Mouse (Mus musculus) cerebellum, adult 2 months (tissue): ENCODE results near the gene Esrrb.

ENCODE experiments used
- CTCF ChIP-seq: fragments of 200-500 bp; IDR thresholded peaks from 2 replicates; pipeline ENCODE4 v1.5.1; 2011; ENCODE audit warnings: low read depth, mild to moderate bottlenecking, control low read depth, low read length, moderate library complexity, borderline replicate concordance; ENCODE audit not compliant: insufficient read depth
- POLR2A ChIP-seq: fragments of 200-500 bp; IDR thresholded peaks from 2 replicates; pipeline ENCODE4 v1.6.1; 2011; ENCODE audit warnings: low read length, control low read depth, borderline replicate concordance; ENCODE audit not compliant: insufficient read depth

DNA sequence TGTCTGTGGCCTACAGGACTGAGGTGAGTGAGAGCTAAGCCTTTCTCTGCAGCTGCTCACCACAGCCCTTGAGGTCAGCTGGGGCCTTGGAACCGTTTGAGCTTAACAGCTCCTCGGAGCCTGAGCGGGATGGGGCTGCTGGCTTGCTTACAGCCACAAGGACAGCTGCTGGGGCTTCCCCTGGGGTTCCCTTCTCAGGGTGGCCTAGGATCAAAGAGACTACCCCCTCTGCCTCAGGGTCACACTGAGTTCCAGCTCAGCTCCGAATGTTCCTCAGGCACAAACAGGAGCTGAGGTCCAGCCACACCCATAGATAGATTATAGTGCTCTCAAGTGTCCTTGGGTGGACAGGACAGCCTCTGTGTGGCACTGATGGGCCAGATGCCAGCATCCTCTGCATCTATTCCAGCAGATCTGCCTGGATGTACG, 122.5 kb downstream of the Esrrb start:
- TF ChIP-seq CTCF = no peak
- no peak for TF ChIP-seq POLR2A
